Mouse (Mus musculus) cerebellum, postnatal 36 days (tissue): ENCODE results near the gene Sval1.

Source experiments
- DNase-seq, 2 experiments: peaks; one replicate each; pipeline ENCODE4 v3.0.0; 2021 to 2022; ENCODE audit warnings: mixed read lengths in 2 of 2

Sval1 gene

DNA sequence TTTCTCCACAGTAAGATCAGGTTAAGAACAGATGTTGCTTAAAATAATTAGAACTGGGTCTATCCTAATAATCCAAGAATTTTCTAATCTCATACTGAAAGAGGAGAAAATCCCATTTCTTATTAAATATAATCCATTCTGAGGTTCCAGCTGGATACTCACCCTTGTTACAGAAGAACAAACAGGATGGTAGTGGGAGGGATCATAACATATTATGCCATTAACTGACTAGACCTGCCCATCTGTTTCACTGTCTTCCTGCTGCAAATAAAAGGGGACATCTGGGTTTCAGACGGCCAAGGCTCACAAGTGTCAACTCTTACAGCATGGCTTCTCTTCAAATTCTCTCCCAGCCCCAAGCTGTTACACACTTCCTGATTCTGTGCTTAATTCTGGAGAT is at the start of gene Sval1:
Gene Sval1 (plus strand): TSS at position 301 of the 400 bp plus-strand sequence.
- no peak for DNase-seq

GRCm38 (mm10) chr6:41911625-41912024 is 39.8 kb upstream of the Sval1 start:
- DNase-seq = no peak

- no peak for DNase-seq
These were observed 36.5 kb upstream of the Sval1 start for GRCm38 (mm10) chr6:41914883-41915282.

DNA sequence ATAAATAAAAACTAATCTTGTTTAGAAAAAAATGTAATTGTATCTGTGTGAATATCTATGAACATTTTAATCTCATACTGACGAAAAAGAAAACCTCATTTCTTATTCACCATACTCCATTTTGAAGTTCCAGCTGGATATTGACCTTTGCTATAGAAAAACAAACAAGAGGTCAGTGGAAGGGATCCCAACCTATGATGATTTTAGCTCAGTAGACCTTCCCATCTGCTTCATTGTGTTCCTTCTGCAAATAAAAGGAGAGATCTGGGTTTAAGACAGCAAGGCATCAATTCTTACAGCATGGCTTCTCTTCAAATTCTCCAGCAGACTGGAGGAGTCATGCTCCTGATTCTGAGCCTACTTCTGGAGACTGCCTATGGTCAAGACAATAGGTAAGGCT is 16.4 kb downstream of the Sval1 start, which contains the start of gene Sval3:
Gene Sval3 (plus strand): TSS at position 301 of the 400 bp plus-strand sequence.
- DNase-seq = no peak
